Mouse (Mus musculus) neural tube, postnatal 0 days (tissue): ENCODE results near the gene Fastkd3. TPM values are rescaled to one million over a fixed set of nuclear protein-coding genes. Genes with fewer than 3 reads are reported as not detected.

ENCODE experiments used
- polyA plus RNA-seq: library from polyadenylated mRNA; unstranded; fragments of >200 nt; fragmentation: Nextera tagmentation; extraction: Ambion mirVana; gene quantifications from 2 replicates; pipeline ENCODE4 v1.2.1, GENCODE M21; 2015

The Fastkd3 gene
- 19.2 and 20.3 TPM in 2 replicates for polyA plus RNA-seq

DNA sequence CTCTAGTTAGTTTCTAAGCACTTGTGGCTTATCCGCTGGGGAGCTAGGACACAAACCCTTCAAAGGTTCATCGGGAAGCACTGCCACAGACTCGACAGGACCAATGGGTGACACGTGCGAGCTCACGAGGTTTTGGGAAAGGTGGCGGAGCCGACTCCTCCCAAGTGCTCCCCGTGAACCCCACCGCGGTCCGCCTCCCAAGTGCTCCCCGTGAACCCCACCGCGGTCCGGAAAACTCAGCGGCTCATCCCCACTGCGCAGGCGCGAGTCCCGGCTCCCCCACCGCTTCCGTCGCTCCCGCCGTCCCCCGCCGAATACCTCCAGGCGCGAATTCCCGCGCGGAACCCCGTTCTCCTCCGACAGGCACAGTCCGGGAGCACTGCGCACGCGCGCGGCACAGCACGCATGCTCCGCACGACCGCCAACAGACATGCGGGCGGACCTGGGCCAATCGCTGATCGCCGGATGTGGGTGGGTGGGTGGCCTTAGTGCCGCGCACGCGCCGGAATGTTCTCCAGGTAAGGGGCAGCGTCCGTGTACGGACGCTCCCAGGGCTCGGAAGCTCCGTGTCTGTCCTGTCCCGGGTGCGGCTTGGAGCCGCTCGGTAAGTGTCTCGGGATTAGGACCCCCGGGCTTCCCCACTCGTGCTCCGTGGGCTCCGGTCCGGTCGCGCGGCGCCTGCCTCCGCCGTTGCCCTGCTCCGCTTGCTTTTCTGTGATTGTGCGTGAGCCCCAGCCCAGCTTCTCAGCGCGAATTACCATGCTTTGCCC is at the start of gene Fastkd3, which contains the start of gene Mtrr:
TSS of gene Fastkd3 (plus strand) at position 488 of the 770 bp plus-strand sequence.
TSS of gene Mtrr (minus strand) at position 403 of the 770 bp plus-strand sequence.

DNA sequence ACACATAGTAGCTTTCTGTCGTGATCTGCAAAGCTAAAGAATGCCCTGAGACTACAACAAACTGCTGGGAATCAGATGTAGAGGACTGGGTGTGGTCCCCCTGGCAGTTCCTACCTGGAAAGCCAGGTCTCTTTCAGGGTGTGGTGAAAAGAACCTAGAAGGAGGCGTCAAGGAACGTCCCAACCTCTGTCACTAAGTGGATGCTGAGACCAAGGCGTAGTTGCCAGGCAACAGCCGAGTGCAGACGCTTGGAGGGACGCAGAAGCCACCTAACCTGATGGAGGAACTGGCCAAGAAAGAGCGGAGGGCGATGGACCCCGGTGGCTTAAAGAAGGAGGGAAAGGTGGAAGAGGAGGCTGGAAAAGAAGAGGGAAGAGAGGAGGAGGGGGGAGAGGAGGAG is 15.2 kb downstream of the Fastkd3 start, which contains the start of gene 1700001L19Rik:
TSS of gene 1700001L19Rik (plus strand) at position 223 of the 400 bp plus-strand sequence.

Other genes with a start within 250 kb of the Fastkd3 start
- gene Mtrr, start 85 bp upstream of the Fastkd3 start, polyA plus RNA-seq = 9.0 and 9.4 TPM in 2 replicates
- gene 1700001L19Rik, start 15.2 kb downstream of the Fastkd3 start, polyA plus RNA-seq = 9.1 and 12.7 TPM in 2 replicates